Mouse (Mus musculus): ENCODE data around the gene Tor3a. TPM values are rescaled to one million over a fixed set of nuclear protein-coding genes. Genes with fewer than 3 reads are reported as not detected.

The Tor3a gene
- 1 to 10 TPM; 7.0 to 8.0 TPM for total RNA-seq (2021)
- long read RNA-seq, experiment 1, transcript Tor3a-201 (6 exons, 3,285 nt) = major isoform, 18 of 19 reads
- long read RNA-seq, experiment 1, partial matches to known transcripts = 1 of 19 reads
- long read RNA-seq, experiment 1, other reads (novel, unspliced or antisense) = 0 of 19 reads
- long read RNA-seq, experiment 2, transcript Tor3a-201 (6 exons, 3,285 nt) = major isoform, 10 of 12 reads
- long read RNA-seq, experiment 2, partial matches to known transcripts = 1 of 12 reads
- long read RNA-seq, experiment 2, other reads (novel, unspliced or antisense) = 1 of 12 reads

- peak; percentile 75 for DNase-seq
Measured at GRCm38 (mm10) chr1:156674195-156675000, at the start of gene Tor3a. TSS of gene Tor3a (minus strand) at chr1:156674356.

- no peak for DNase-seq
Measured at GRCm38 (mm10) chr1:156722089-156722488, 47.9 kb upstream of the Tor3a start.

GRCm38 (mm10) chr1:156720046-156720445 is 45.9 kb upstream of the Tor3a start:
- DNase-seq = no peak

- DNase-seq = peak; percentile 97
Measured at GRCm38 (mm10) chr1:156718950-156719805, 45.0 kb upstream of the Tor3a start, which contains the start of gene Fam20b. TSS of gene Fam20b (minus strand) at chr1:156719086.

- DNase-seq = peak; percentile 60
Measured at GRCm38 (mm10) chr1:156718286-156718949, 44.3 kb upstream of the Tor3a start.

- DNase-seq = no peak
Measured at GRCm38 (mm10) chr1:156717751-156718285, 43.7 kb upstream of the Tor3a start.

- no peak for DNase-seq
Measured at GRCm38 (mm10) chr1:156716681-156717080, 42.5 kb upstream of the Tor3a start.

GRCm38 (mm10) chr1:156710472-156711098 is 36.4 kb upstream of the Tor3a start:
- no peak for DNase-seq

- no peak for DNase-seq
Measured at GRCm38 (mm10) chr1:156708672-156709071, 34.5 kb upstream of the Tor3a start.

GRCm38 (mm10) chr1:156705696-156706285 is 31.6 kb upstream of the Tor3a start:
- DNase-seq = no peak

- DNase-seq = no peak
Measured at GRCm38 (mm10) chr1:156703444-156703843, 29.3 kb upstream of the Tor3a start.

GRCm38 (mm10) chr1:156702151-156702550 is 28.0 kb upstream of the Tor3a start:
- no peak for DNase-seq

- no peak for DNase-seq
Measured at GRCm38 (mm10) chr1:156686025-156686661, 12.0 kb upstream of the Tor3a start.

GRCm38 (mm10) chr1:156679599-156679998 is 5.4 kb upstream of the Tor3a start:
- DNase-seq = no peak

- DNase-seq = no peak
Measured at GRCm38 (mm10) chr1:156677230-156677629, 3.1 kb upstream of the Tor3a start.

- DNase-seq = no peak
Measured at GRCm38 (mm10) chr1:156676596-156676995, 2.4 kb upstream of the Tor3a start.

GRCm38 (mm10) chr1:156676171-156676570 is 2.0 kb upstream of the Tor3a start:
- DNase-seq = peak; percentile 51

GRCm38 (mm10) chr1:156673476-156674194 is 521 bp downstream of the Tor3a start:
- DNase-seq = peak; percentile 39

- DNase-seq = no peak
Measured at GRCm38 (mm10) chr1:156672720-156673475, 1.3 kb downstream of the Tor3a start.
